Comparison of ENCODE assay signal across 8 mouse cellular contexts in the genomic region with DNA sequence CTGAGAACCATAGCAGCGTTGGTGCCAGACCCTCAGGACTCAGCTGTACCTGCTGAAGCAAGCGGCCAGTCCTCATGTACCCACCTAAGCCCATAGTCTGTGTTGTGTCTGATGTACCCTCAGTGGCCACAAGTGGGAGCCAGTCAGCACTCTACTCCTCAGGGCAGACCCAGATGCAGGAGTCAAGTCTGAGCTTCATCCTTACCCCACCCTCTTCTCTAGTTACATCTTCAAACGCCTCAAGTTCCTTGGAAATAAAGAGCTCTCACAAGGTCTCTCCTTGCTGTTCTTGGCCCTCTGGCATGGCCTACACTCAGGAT. TPM values are rescaled to one million over a fixed set of nuclear protein-coding genes. Genes with fewer than 3 reads are reported as not detected.
DNase-seq lines count a peak whose midpoint lies in the region; ATAC-seq and TF ChIP-seq lines count a peak whose summit lies in the region.

No protein-coding gene starts in this region.

- H3K4me2 ChIP-seq in lung, embryonic 15.5 days: no peak overlapping the region

- no peaks in the 10 kb centered on the region for H3K9me3 ChIP-seq in E14TG2a.4 (ENCODE audit: low read length)
- H3K9me3 ChIP-seq in lung, embryonic 15.5 days: no peaks in the 10 kb centered on the region

- peaks cover 100% of the 10 kb centered on the region for H3K36me3 ChIP-seq in E14TG2a.4 (ENCODE audit: insufficient read depth, low read length)
- H3K36me3 ChIP-seq in lung, embryonic 15.5 days: peaks cover 68% of the 10 kb centered on the region

- WGBS in bone marrow, adult 2 months: 55% methylated on average over 3 of the region's 3 CpGs
- WGBS in lung, embryonic 15.5 days: 43% methylated on average over 3 of the region's 3 CpGs

- no peak overlapping the region for H3K4me3 ChIP-seq in E14TG2a.4 (replicated peaks; ENCODE audit: low read length)
- no peak overlapping the region for H3K4me3 ChIP-seq in bone marrow, adult 2 months (replicated peaks; ENCODE audit: control insufficient read depth, low read depth, low read length)
- H3K4me3 ChIP-seq in layer of hippocampus, adult 2 months: no peak overlapping the region
- no peak overlapping the region for H3K4me3 ChIP-seq in lung, embryonic 15.5 days

- peak; percentile 64 to 76 for DNase-seq in heart, postnatal 36 days
- peak; percentile 59 to 69 for DNase-seq in layer of hippocampus, adult 2 months (ENCODE audit: low spot score in 2 of 2)
- DNase-seq in retina, postnatal 1 day: peak; percentile 76
- DNase-seq in yolk sac, embryonic 10.5 days (ENCODE audit: low spot score): peak; percentile 57

- no peaks in the 10 kb centered on the region for H3K27me3 ChIP-seq in E14TG2a.4 (ENCODE audit: insufficient read depth, low read length)
- H3K27me3 ChIP-seq in lung, embryonic 15.5 days: no peaks in the 10 kb centered on the region

- peak; percentile 90 for TF ChIP-seq CTCF in E14TG2a.4 (conservative IDR thresholded peaks at IDR 0.05; ENCODE audit: low read length)
- TF ChIP-seq CTCF in bone marrow, adult 2 months (IDR thresholded peaks at IDR 0.05; ENCODE audit: control insufficient read depth, insufficient read depth, low read length): peak; percentile 96
- peak; percentile 91 for TF ChIP-seq CTCF in layer of hippocampus, adult 2 months (conservative IDR thresholded peaks at IDR 0.05)

- no peak for TF ChIP-seq POLR2A in bone marrow, adult 2 months (IDR thresholded peaks at IDR 0.05; ENCODE audit: borderline replicate concordance, control insufficient read depth, low read depth, low read length)

- no peak overlapping the region for H3K9ac ChIP-seq in lung, embryonic 15.5 days

- intact Hi-C loops in heart, postnatal 36 days (cut with DNase I): loop anchor here (2.0 to 5.0 kb wide), 4 partner anchors 35 to 105 kb away; partner anchors contain the start of genes Ptpn6 and Spsb2

- peaks cover 90% of the 10 kb centered on the region for H3K4me1 ChIP-seq in E14TG2a.4 (replicated peaks; ENCODE audit: low read depth, low read length)
- H3K4me1 ChIP-seq in bone marrow, adult 2 months (ENCODE audit: control insufficient read depth, insufficient read depth, low read length): no peaks in the 10 kb centered on the region
- H3K4me1 ChIP-seq in lung, embryonic 15.5 days: peaks cover 7% of the 10 kb centered on the region; the same call in 1 of the 2 replicates

- peak; percentile 74 for ATAC-seq in erythroblast, adult 5-6 weeks (replicated peaks; ENCODE audit: low FRiP score, poor library complexity, severe bottlenecking)
- peak; percentile 37; the same call in 1 of the 2 replicates for ATAC-seq in lung, embryonic 15.5 days (ENCODE audit: borderline replicate concordance, extremely low read depth, low FRiP score, low TSS enrichment)

- no peak overlapping the region for H3K27ac ChIP-seq in bone marrow, adult 2 months (ENCODE audit: control insufficient read depth, insufficient read depth, low read depth, low read length, poor library complexity)
- H3K27ac ChIP-seq in layer of hippocampus, adult 2 months: peak overlapping the region; percentile 81; the same call in 1 of the 2 replicates
- H3K27ac ChIP-seq in lung, embryonic 15.5 days: no peak overlapping the region

RNA-seq across cellular contexts. Expression of gene Emg1, which starts 9.2 kb away (rescaled TPM):
- polyA plus RNA-seq in bone marrow, adult 2 months (2011; ENCODE audit: insufficient read depth, insufficient read length, low replicate concordance, missing spikeins): 101 and 149 TPM in 2 replicates
- total RNA-seq in erythroblast, adult 5-6 weeks (2015; ENCODE audit: low replicate concordance): 65.1 and 66.0 TPM in 2 replicates
- total RNA-seq in erythroblast, adult 5-6 weeks (2017; ENCODE audit: low replicate concordance): 35.8 and 37.2 TPM in 2 replicates
- 10 to 100 TPM; 64.4 to 73.8 TPM for total RNA-seq in heart, postnatal 36 days (2021)
- total RNA-seq in layer of hippocampus, adult 2 months (2021): 10 to 100 TPM; 58.0 to 58.7 TPM
- 199 and 200 TPM in 2 replicates for polyA plus RNA-seq in lung, embryonic 15.5 days (2015; fragmentation: Nextera tagmentation; extraction: Ambion mirVana)

RNA-seq across cellular contexts. Expression of gene Phb2, which starts 9.4 kb away (rescaled TPM):
- 143 and 213 TPM in 2 replicates for polyA plus RNA-seq in bone marrow, adult 2 months (2011; ENCODE audit: insufficient read depth, insufficient read length, low replicate concordance, missing spikeins)
- total RNA-seq in erythroblast, adult 5-6 weeks (2015; ENCODE audit: low replicate concordance): 44.2 and 79.4 TPM in 2 replicates
- 70.3 and 70.7 TPM in 2 replicates for total RNA-seq in erythroblast, adult 5-6 weeks (2017; ENCODE audit: low replicate concordance)
- total RNA-seq in heart, postnatal 36 days (2021): 100 to 1,000 TPM; 311 to 336 TPM
- total RNA-seq in layer of hippocampus, adult 2 months (2021): 100 to 1,000 TPM; 121 to 124 TPM
- 327 and 340 TPM in 2 replicates for polyA plus RNA-seq in lung, embryonic 15.5 days (2015; fragmentation: Nextera tagmentation; extraction: Ambion mirVana)

RNA-seq across cellular contexts. Expression of gene Ptpn6, which starts 35.8 kb away (rescaled TPM):
- 239 and 439 TPM in 2 replicates for polyA plus RNA-seq in bone marrow, adult 2 months (2011; ENCODE audit: insufficient read depth, insufficient read length, low replicate concordance, missing spikeins)
- total RNA-seq in erythroblast, adult 5-6 weeks (2015; ENCODE audit: low replicate concordance): 57.8 and 60.2 TPM in 2 replicates
- 142 and 156 TPM in 2 replicates for total RNA-seq in erythroblast, adult 5-6 weeks (2017; ENCODE audit: low replicate concordance)
- total RNA-seq in heart, postnatal 36 days (2021): 1 to 10 TPM; 2.9 to 4.2 TPM
- 1 to 10 TPM; 5.5 to 6.6 TPM for total RNA-seq in layer of hippocampus, adult 2 months (2021)
- 17.3 and 24.3 TPM in 2 replicates for polyA plus RNA-seq in lung, embryonic 15.5 days (2015; fragmentation: Nextera tagmentation; extraction: Ambion mirVana)

RNA-seq across cellular contexts. Expression of gene Grcc10, which starts 38.4 kb away (rescaled TPM):
- polyA plus RNA-seq in bone marrow, adult 2 months (2011; ENCODE audit: insufficient read depth, insufficient read length, low replicate concordance, missing spikeins): 138 and 208 TPM in 2 replicates
- 33.6 and 64.9 TPM in 2 replicates for total RNA-seq in erythroblast, adult 5-6 weeks (2015; ENCODE audit: low replicate concordance)
- total RNA-seq in erythroblast, adult 5-6 weeks (2017; ENCODE audit: low replicate concordance): 7.5 and 16.9 TPM in 2 replicates
- total RNA-seq in heart, postnatal 36 days (2021): 100 to 1,000 TPM; 285 to 321 TPM
- 100 to 1,000 TPM; 295 to 339 TPM for total RNA-seq in layer of hippocampus, adult 2 months (2021)
- polyA plus RNA-seq in lung, embryonic 15.5 days (2015; fragmentation: Nextera tagmentation; extraction: Ambion mirVana): 406 and 416 TPM in 2 replicates

RNA-seq across cellular contexts. Expression of gene Lpcat3, which starts 39.9 kb away (rescaled TPM):
- 67.0 and 77.5 TPM in 2 replicates for polyA plus RNA-seq in bone marrow, adult 2 months (2011; ENCODE audit: insufficient read depth, insufficient read length, low replicate concordance, missing spikeins)
- total RNA-seq in erythroblast, adult 5-6 weeks (2015; ENCODE audit: low replicate concordance): 118 and 141 TPM in 2 replicates
- 81.5 and 135 TPM in 2 replicates for total RNA-seq in erythroblast, adult 5-6 weeks (2017; ENCODE audit: low replicate concordance)
- total RNA-seq in heart, postnatal 36 days (2021): 10 to 100 TPM; 51.6 TPM
- 10 to 100 TPM; 31.0 to 32.6 TPM for total RNA-seq in layer of hippocampus, adult 2 months (2021)
- 56.8 and 61.9 TPM in 2 replicates for polyA plus RNA-seq in lung, embryonic 15.5 days (2015; fragmentation: Nextera tagmentation; extraction: Ambion mirVana)

Comparison
In these comparisons a context has a peak if more than half of its experiments do, and no peak if none do; other contexts are left out.
1. RNA of gene Ptpn6, which starts 35.8 kb away (total RNA-seq): 57.8 to 156 TPM in erythroblast, adult 5-6 weeks; 5.5 to 6.6 TPM in layer of hippocampus, adult 2 months and 2.9 to 4.2 TPM in heart, postnatal 36 days; every median in the first group is over 4 times any median in the second.
2. Peak in every context shown above with its lines, with median percentiles within 50 percentile points of each other: CTCF ChIP-seq and DNase-seq.